Mouse (Mus musculus) regulatory T cell (primary cell): Measurements from ENCODE around the gene Rnase10.
"Not testable (repeated sequence)": the region's sequence is repeated elsewhere in the genome, so short reads cannot be mapped to it uniquely, and the experiment has no call there.

Source experiments
- in situ Hi-C: fragments of 300-600 bp; cut with MboI, MseI; formaldehyde crosslinking; loops from one replicate; pipeline ENCODE4 v1.15.1; 2025; ENCODE audit warnings: high pct_unique_total_duplicates

The Rnase10 gene

DNA sequence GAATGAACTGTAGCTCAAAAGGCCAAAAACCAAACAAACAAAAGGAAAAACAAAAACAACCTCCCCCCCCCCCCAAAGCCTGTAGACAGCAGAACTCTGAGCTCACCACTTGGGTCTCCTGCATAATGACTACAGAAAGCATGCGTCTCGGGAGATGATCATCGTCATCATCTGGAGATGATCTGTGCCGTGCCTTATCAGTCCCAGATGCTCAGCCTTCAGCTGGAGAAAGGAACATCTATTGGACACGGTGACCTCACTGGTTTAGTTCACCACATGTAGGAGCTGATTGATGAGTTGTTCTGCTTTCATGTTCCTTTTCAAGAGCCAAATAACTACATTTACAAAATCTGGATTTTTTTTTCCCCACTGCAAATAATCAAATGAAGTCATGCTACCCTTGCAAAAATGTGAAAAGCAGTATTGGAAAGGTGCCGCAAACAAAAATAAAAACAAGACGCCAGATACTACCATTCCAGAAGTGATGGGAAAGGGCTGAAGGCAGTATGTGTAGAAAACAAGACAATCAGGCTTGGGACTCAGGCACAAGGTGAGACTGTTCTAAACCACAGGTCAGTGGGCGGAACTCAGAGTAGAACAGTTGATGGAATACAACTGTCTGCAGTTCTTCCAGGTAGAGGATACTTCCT, at the start of gene Rnase10:
TSS of gene Rnase10 (plus strand) at position 600 of the 650 bp plus-strand sequence.
- in situ Hi-C loops, result loop anchor here (10.0 kb wide), 1 partner anchor 1268 kb away; the partner anchor contains the start of genes Rab2b and Tox4

DNA sequence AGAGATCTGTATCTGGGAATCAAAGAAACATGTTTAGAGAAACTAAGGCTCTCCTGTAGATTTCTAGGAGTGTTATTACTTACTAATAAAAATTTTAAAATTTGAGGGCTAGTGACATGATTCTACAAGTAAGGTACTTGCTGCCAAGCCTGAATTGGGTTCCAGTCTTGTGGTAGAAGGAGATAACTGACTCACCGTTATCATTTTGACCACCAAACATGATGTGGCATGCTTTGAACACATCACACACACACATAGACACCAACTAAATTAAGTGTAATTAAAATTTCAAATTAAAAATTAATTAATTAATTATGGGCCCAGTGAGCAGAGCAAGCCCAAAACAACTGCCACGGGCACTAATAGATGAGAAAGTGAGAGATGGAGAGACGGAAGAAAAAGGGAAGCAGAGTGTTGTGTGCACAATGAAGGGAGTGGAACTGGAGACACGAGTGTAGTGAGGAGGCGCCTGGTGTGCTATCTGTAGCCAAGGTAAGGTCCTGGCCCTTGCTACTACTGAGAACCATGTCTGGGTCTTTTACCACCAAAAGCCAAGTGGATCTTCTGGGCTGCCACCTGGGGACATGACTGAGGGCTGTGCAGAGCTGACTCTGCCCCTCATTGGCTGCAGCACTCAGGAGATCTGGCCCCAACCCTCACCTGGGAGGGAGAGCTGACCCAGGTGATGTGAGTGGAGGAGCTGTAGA, 49.1 kb upstream of the Rnase10 start:
- in situ Hi-C loops, result not testable (repeated sequence)

- in situ Hi-C loops, result no loop called here
These were observed 39.2 kb upstream of the Rnase10 start for GRCm38 (mm10) chr14:50968216-50968980.

- in situ Hi-C loops, result no loop called here
These were observed 38.5 kb upstream of the Rnase10 start for GRCm38 (mm10) chr14:50969041-50969440.

DNA sequence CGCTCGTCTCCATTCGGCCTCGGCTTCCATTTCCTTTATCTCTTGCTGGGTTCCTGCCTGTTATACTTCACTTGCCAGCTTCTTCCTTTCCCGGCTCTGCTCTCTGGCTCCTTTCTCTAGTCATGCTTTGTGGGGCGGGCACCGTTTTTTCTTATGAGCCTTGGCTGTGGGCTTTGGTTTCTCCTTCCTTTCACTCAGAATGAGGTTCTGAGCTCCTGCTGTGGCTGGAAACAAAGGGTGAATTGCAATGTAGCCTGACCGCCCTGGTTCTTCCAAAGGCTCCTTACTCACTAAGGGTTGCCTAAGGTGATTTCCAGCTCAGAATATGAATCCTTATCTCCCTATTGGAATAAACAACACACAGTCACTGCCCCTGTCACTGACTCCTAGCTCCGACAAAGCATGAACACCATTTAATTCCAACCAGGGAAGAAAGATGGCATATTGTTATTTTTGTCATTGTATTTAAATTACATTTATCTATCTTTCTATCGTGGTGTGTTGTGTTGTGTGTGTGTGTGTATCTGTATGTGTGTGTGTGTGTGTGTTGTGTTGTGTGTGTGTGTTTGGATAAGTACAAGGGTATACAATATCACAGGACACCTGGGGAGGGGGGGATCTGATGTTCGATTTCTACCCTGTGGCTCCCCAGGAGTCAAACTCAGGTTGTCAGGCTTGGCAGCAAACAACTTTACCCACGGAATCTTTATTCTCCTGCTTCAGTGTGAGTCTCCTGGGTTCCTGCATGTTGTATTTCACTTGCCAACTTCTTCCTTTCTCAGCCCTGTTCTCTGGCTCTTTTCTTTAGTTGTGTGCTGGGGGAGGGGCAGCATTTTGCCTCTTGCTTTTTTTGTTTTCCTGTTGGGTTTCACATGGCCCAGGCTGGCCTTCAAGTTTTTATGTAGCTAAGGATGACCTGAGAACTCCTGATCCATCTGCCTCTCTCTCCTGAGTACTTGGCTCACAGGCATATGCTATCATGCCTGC, 37.7 kb upstream of the Rnase10 start:
- in situ Hi-C loops, result no loop called here

DNA sequence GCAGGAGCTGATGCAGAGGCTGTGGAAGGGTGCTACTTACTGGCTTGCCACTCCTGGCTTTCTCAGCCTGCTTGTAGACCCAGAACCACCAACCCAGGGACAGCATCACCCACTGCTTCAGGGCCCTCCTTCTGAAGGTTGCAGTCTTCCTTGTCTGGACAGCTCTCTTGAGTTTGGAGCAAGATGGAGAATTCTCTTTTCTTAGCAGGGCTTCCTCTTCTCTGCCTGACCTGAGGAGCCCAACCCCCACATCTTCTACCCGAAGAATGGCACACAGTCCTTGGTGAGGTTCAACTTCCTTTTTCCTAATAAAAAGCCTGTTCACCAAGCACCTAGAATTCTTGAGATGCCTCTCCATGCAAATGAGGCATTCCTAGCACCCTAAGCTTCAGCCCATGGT, 36.7 kb upstream of the Rnase10 start:
- in situ Hi-C loops, result no loop called here

DNA sequence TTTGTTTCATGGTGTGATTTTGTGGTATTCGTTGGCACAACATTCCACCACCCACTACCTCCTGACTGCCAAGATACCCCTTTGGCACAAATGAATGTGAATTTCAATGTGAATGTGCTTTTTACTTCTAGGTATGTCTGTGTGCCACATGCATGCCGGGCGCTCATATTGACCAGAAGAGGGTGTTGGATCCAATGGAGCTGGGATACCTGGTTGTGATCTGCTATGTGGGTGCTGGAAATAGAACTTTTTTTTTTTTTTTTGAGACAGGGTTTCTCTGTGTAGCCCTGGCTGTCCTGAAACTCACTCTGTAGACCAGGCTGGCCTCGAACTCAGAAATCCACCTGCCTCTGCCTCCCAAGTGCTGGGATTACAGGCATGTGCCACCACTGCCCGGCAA, 34.5 kb upstream of the Rnase10 start:
- in situ Hi-C loops, result not testable (repeated sequence)

DNA sequence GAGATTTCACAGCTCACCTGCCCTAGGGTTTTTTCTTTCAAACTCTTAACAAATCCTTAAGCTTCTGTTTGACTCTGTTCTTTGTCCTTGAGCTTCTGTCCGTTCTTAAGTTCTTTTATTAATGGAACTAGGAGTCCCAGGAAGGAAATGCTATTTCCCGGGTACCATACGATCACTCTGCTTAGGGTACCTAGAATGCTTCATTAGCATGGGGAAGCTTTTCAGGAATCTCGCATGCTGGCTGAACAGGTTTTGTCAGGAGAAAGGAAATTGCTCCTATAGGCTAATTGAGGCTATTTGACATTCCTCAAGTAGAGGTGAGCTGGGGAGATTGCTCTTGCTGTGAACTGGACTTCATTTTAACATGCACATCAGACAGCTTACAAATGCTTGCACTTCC, 33.9 kb upstream of the Rnase10 start:
- in situ Hi-C loops, result no loop called here

- in situ Hi-C loops, result no loop called here
These were observed 32.5 kb upstream of the Rnase10 start for GRCm38 (mm10) chr14:50975001-50975400.

DNA sequence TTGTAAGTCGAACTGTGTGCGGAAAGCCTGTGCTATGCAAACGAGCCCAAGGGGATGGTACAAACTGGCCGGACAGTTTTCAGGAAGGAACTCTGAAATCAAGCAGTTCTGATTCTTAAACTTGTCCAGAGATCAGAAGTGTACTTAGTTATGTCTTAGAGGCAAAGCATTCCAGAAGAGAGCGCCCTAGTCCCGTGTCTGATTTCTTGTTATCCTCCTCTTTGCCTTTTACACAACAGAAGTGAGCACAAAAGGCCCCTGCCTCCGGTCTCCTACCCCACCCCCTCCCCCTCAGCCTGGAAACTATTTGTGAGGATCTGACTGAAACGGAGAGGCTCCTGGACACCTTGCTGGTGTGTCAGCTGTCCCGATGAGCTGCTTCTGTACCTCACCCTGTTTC, 30.9 kb upstream of the Rnase10 start:
- in situ Hi-C loops, result no loop called here

- in situ Hi-C loops, result not testable (repeated sequence)
These were observed 29.1 kb upstream of the Rnase10 start for GRCm38 (mm10) chr14:50978451-50978850.

- in situ Hi-C loops, result no loop called here
These were observed 27.9 kb upstream of the Rnase10 start for GRCm38 (mm10) chr14:50979631-50980030.

DNA sequence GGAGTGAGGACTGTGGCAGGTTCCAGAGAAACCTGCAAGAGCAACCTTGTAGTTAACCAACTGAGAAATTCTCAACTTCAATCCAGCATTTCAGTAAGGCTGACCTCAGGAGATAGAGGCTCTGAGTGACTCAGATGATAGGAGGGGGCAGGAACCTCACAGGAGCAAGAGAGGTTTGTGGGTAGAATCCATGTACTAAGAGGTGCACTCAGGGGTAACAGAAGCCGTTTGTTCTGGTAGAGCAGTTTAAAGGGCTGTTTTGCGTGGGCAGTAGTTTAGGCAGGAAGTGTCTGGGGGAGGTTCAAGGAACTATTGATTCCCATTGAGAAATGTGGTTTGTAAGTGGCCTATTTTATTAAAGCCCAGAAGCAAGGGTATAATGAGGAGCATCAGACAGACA, 26.3 kb upstream of the Rnase10 start:
- in situ Hi-C loops, result no loop called here

- in situ Hi-C loops, result no loop called here
These were observed 25.7 kb upstream of the Rnase10 start for GRCm38 (mm10) chr14:50981837-50982236.

DNA sequence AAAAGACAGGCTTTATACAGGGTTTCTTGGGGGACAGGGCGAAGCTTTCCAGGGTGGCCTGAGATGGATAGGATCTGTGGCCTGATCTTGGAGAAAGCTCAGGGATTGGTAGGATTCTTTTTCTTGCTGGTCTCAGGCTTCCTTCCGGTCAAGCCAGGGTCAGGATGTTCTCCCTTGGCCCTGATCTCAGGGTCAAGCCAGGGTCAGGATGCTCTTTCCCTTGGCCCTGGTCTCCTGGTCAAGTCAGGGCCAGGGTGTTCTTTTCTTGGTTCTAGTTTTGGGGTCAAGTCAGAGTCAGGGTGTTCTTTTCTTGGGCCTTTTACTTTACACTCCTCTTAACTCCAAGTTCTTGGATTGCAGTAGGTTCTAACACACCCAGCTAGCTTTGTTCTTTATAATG, 19.9 kb upstream of the Rnase10 start:
- in situ Hi-C loops, result no loop called here

DNA sequence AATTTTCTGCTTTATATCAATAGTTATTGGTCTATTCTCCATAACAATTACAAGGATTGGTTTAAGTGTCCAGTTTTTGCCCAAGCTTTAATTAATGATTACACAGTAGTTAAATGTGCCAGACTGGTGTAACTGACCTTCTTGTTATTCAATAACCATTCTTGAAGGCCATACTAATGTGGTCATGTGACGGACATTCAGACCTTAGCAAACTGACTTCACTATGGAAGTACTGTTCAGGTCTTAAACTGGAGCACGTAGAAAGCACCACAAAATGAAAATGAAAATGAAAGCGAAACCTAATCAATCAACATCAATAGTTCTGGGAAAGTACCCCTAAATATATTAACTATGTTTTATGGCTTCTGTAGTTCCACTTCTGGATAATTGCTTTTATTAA, 16.5 kb upstream of the Rnase10 start:
- in situ Hi-C loops, result no loop called here

GRCm38 (mm10) chr14:50997088-50997487, 10.5 kb upstream of the Rnase10 start:
- in situ Hi-C loops, result no loop called here

- in situ Hi-C loops, result no loop called here
These were observed 9.4 kb upstream of the Rnase10 start for GRCm38 (mm10) chr14:50997999-50998666.

GRCm38 (mm10) chr14:51007914-51008713, 563 bp downstream of the Rnase10 start:
- in situ Hi-C loops, result loop anchor here (10.0 kb wide), 1 partner anchor 1267 kb away; the partner anchor contains the start of genes Rab2b and Tox4

DNA sequence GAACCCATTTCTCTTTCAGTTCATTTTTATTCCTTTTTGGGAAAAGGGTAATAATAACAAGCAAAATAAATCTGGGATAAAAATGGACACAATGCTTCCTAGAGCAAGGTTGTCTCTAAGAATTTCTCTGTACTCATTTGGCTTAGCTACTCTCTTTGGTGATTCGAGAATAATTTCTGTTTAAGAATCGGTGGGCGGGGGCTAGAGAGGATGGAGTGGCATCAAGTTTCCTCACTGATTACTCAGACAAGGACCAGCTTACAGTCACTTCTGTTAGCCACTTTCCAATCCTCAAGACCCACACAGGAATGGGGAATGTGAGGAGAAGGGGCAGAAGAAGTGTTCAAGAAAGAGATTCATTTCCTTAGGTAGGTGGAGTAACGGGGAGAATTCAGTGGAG, 1.2 kb downstream of the Rnase10 start:
- in situ Hi-C loops, result loop anchor here (10.0 kb wide), 1 partner anchor 1266 kb away; the partner anchor contains the start of genes Rab2b and Tox4
